Mouse (Mus musculus) forebrain, embryonic 14.5 days (tissue): ENCODE measurements around the gene Anks1. TPM values are rescaled to one million over a fixed set of nuclear protein-coding genes. Genes with fewer than 3 reads are reported as not detected.
A peak's percentile ranks its signal among the peaks of the same experiment; 100 is the strongest.

Experiments
- ATAC-seq: fragments of 200-750 bp; cut with Nextera tagmentation; 2 replicates; pipeline ENCODE4 v1.8.0; 2017; ENCODE audit warnings: mild to moderate bottlenecking, moderate library complexity
- DNase-seq: peaks from one replicate; pipeline ENCODE4 v3.0.0-alpha.2; 2015; ENCODE audit warnings: low spot score
- H3K27ac ChIP-seq: fragments of 300-500 bp; sonication (generic); 2 replicates; pipeline ENCODE4 v1.5.1; 2014; ENCODE audit warnings: low read depth, mild to moderate bottlenecking, control low read depth, low read length, moderate library complexity
- H3K27me3 ChIP-seq: fragments of 300-500 bp; sonication (generic); replicated peaks from 2 replicates; pipeline ENCODE4 v1.6.1; 2014; ENCODE audit warnings: low read length, control low read depth, mixed read lengths; ENCODE audit not compliant: control insufficient read depth, insufficient read depth
- H3K36me3 ChIP-seq: fragments of 300-500 bp; sonication (generic); 2 replicates; pipeline ENCODE4 v1.6.1; 2014; ENCODE audit warnings: low read length, control low read depth; ENCODE audit not compliant: control insufficient read depth, insufficient read depth
- H3K4me1 ChIP-seq: fragments of 300-500 bp; sonication (generic); 2 replicates; pipeline ENCODE4 v1.6.1; 2014; ENCODE audit warnings: antibody characterized with exemption, low read length, control low read depth; ENCODE audit not compliant: control insufficient read depth, insufficient read depth
- H3K4me2 ChIP-seq: fragments of 300-500 bp; sonication (generic); 2 replicates; pipeline ENCODE4 v1.6.1; 2014; ENCODE audit warnings: mild to moderate bottlenecking, control low read depth, low read length
- H3K4me3 ChIP-seq: fragments of 300-500 bp; sonication (generic); 2 replicates; pipeline ENCODE4 v1.5.1; 2014; ENCODE audit warnings: low read depth, low read length, control low read depth
- H3K9ac ChIP-seq: fragments of 300-500 bp; sonication (generic); 2 replicates; pipeline ENCODE4 v1.6.1; 2014; ENCODE audit warnings: mild to moderate bottlenecking, low read length, control low read depth, moderate library complexity
- H3K9me3 ChIP-seq: fragments of 300-500 bp; sonication (generic); replicated peaks from 2 replicates; pipeline ENCODE4 v1.6.1; 2016; ENCODE audit warnings: low read length, control low read depth, mixed read lengths; ENCODE audit not compliant: control insufficient read depth
- WGBS: fragments of 180-500 bp; shearing (Covaris S2); extraction: QIAGEN DNeasy Blood & Tissue Kit; methylation state at CpG from one replicate; pipeline ENCODE4 v1.1.7; 2014; 5-methylcytosine and 5-hydroxymethylcytosine counted together
- polyA plus RNA-seq: library from polyadenylated mRNA; unstranded; fragments of >200 nt; fragmentation: Nextera tagmentation; extraction: Ambion mirVana; gene quantifications from 2 replicates; pipeline ENCODE4 v1.2.1, GENCODE M21; 2014

The Anks1 gene
- polyA plus RNA-seq, 1 experiment from 2014 or later = 39.4 TPM

DNA sequence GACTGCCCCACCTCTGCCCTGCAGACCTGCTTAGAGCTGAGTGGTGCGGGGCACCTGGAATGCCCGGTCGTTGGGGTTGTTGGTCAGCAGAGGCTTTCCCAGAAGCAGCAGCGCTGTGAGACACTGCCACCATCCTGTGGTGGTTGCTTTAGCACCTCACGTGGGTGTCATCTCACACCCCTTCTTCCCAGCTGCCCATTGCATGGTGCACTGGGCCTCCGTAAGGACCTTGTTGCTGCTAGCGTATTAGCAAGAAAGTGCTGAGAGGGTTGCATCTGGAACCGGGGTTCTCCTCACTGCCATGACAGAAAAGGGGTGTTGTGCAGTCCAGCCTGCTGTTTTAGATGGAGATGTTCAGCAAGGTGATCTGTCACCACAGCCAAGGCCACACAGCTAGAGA is 97.1 kb downstream of the Anks1 start:
- 91% methylated on average over 8 of the region's 8 CpGs for WGBS
- ATAC-seq (no peak), DNase-seq (no peak)
- Histone ChIP-seq H3K4me2 (no peak overlapping the region), H3K27me3 (no peaks in the 10 kb centered on the region), H3K9me3 (no peaks in the 10 kb centered on the region), H3K9ac (no peak overlapping the region), H3K4me3 (no peak overlapping the region), H3K27ac (peak overlapping the region; percentile 6; the same call in 1 of the 2 replicates), H3K36me3 (peaks cover 15% of the 10 kb centered on the region), H3K4me1 (peaks cover 21% of the 10 kb centered on the region)

DNA sequence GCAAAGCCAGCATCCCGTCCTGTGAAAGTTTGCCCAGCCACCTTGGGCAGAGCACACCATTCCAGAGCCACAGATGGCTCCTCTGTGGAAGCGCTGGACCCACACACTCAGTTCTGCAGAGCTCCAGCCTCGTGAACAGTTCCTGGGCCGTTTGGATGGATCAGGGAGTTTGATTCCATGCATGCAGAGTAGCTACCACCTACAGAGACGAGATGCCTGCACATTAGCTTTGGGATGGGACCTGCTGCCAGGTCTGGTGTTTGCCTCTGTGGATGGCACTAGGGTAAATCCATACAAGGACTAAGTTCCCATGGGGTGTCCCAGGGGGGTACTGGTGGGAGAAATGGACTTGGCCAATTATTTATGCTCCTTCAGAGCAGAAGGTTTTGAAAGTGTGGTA is 97.5 kb downstream of the Anks1 start:
- DNase-seq (no peak), ATAC-seq (no peak)
- peaks cover 21% of the 10 kb centered on the region for H3K4me1 ChIP-seq
- WGBS = 63% methylated on average over 5 of the region's 5 CpGs
- H3K9ac ChIP-seq = no peak overlapping the region
- peaks cover 18% of the 10 kb centered on the region for H3K36me3 ChIP-seq
- H3K4me2 ChIP-seq = no peak overlapping the region
- no peaks in the 10 kb centered on the region for H3K27me3 ChIP-seq
- no peak overlapping the region for H3K4me3 ChIP-seq
- peak overlapping the region; percentile 6; the same call in 1 of the 2 replicates for H3K27ac ChIP-seq
- H3K9me3 ChIP-seq = no peaks in the 10 kb centered on the region

GRCm38 (mm10) chr17:28007179-28007811 is 98.2 kb downstream of the Anks1 start:
- Histone ChIP-seq H3K4me2 (peak overlapping the region; percentile 31; the same call in 1 of the 2 replicates), H3K9me3 (no peaks in the 10 kb centered on the region), H3K36me3 (peaks cover 20% of the 10 kb centered on the region), H3K4me1 (peaks cover 21% of the 10 kb centered on the region), H3K9ac (peak overlapping the region; percentile 45; the same call in 1 of the 2 replicates), H3K27me3 (no peaks in the 10 kb centered on the region), H3K4me3 (no peak overlapping the region), H3K27ac (peak overlapping the region; percentile 64)
- peak; percentile 54 for ATAC-seq
- WGBS = 24% methylated on average over 29 of the region's 29 CpGs
- peak; percentile 47 for DNase-seq

DNA sequence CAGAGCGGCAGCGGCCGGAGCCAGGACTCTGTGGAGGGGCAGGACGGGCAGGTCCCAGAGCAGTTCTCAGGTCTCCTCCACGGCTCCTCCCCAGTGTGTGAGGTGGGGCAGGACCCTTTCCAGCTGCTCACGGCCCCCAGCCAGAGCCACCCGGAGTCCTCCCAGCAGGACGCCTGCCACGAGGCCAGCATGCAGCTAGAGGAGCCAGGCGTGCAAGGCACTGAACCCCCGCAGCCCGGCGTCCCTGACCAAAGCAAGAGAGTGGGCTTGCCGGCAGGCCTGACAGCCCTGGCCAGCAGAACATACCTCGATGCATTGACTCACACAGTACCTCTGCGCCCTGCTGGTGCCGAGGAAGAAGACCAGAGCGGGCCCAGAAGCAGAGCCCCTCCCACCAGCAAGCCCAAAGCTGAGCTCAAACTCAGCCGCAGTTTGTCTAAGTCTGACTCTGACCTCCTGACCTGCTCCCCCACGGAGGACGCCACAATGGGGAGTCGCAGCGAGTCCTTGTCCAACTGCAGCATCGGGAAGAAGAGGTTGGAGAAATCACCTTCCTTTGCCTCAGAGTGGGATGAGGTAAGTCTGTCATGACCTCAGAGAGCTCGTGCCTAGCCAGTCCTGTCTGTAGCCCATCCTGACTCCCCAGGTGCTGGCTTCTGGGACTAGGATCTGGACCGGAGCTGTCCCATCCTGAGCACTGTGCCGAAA is 98.9 kb downstream of the Anks1 start:
- ATAC-seq (no peak; the same call in 1 of the 2 replicates), DNase-seq (no peak)
- Histone ChIP-seq H3K9ac (peak overlapping the region; percentile 45; the same call in 1 of the 2 replicates), H3K27me3 (no peaks in the 10 kb centered on the region), H3K4me3 (no peak overlapping the region), H3K9me3 (no peaks in the 10 kb centered on the region), H3K4me1 (peaks cover 27% of the 10 kb centered on the region), H3K36me3 (peaks cover 20% of the 10 kb centered on the region), H3K4me2 (peak overlapping the region; percentile 31; the same call in 1 of the 2 replicates), H3K27ac (peak overlapping the region; percentile 64)
- 39% methylated on average over 27 of the region's 27 CpGs for WGBS

DNA sequence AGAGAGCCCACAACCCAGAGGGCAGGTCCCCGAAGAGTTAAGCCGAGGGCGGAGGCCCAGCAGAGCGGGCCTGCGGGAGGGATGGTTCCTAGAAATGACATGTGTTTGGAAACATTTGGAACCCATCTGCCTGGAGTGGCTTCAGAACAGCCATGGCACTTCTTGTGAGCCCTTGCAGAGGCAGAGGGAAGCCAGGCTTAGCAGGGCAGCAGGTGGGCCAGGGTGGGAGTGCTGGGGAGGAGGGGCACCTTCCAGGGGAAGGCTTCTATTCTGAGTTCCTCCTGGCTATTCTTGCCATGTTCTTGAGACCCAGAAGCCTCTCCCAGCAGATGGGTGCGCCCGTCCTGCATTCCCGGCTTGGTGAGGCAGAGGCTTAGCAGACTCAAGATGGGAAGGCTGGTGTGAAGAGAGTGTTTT is 99.5 kb downstream of the Anks1 start:
- Histone ChIP-seq H3K4me2 (no peak overlapping the region), H3K4me3 (no peak overlapping the region), H3K9ac (no peak overlapping the region), H3K27ac (no peak overlapping the region), H3K9me3 (no peaks in the 10 kb centered on the region), H3K27me3 (no peaks in the 10 kb centered on the region), H3K36me3 (peaks cover 20% of the 10 kb centered on the region), H3K4me1 (peaks cover 33% of the 10 kb centered on the region)
- no peak for ATAC-seq
- DNase-seq = no peak
- 74% methylated on average over 8 of the region's 8 CpGs for WGBS

DNA sequence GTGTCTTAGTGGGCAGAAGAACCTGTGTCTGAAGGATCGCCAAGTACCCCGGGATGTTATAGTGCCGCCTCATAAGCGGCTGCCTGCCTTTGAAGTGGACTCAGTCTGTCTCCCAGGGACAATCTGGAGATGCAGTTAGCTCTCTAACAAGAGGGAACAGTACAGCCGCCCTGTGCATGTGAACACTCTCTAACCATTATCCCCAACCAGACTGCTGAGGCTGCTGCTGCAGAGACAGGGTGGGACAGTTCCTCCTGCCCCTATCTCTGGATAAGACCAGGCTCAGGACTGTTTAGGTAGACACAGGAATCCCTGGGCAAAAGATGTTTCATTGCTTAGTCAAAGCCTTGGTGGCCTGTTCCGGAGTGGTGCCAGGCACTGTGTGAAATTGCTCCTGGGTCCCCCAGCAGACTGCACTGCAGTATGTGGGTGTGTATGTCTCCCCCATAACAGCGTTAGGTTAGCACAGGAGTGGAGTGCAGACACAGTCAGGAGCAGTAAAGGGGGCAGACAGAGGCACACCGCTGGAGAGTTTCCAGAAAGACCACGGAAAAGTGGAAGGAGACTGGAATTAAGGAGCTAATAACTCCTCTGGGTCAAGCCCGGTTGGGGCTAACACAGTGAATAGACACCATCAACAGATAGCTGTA is 100.1 kb downstream of the Anks1 start:
- WGBS = 84% methylated on average over 10 of the region's 10 CpGs
- H3K9me3 ChIP-seq = no peaks in the 10 kb centered on the region
- no peak overlapping the region for H3K4me2 ChIP-seq
- no peaks in the 10 kb centered on the region for H3K27me3 ChIP-seq
- H3K4me1 ChIP-seq = peaks cover 35% of the 10 kb centered on the region
- DNase-seq (no peak), ATAC-seq (no peak)
- no peak overlapping the region for H3K27ac ChIP-seq
- H3K36me3 ChIP-seq = peaks cover 20% of the 10 kb centered on the region
- no peak overlapping the region for H3K4me3 ChIP-seq
- H3K9ac ChIP-seq = no peak overlapping the region

- H3K4me1 ChIP-seq = peaks cover 35% of the 10 kb centered on the region
- H3K9me3 ChIP-seq = no peaks in the 10 kb centered on the region
- H3K4me2 ChIP-seq = no peak overlapping the region
- H3K27me3 ChIP-seq = no peaks in the 10 kb centered on the region
- no peak overlapping the region for H3K9ac ChIP-seq
- DNase-seq (no peak), ATAC-seq (no peak)
- no peak overlapping the region for H3K4me3 ChIP-seq
- H3K27ac ChIP-seq = no peak overlapping the region
- WGBS = 91% methylated on average over 7 of the region's 7 CpGs
- H3K36me3 ChIP-seq = peaks cover 20% of the 10 kb centered on the region
Measured at GRCm38 (mm10) chr17:28009716-28010114, 100.6 kb downstream of the Anks1 start.

DNA sequence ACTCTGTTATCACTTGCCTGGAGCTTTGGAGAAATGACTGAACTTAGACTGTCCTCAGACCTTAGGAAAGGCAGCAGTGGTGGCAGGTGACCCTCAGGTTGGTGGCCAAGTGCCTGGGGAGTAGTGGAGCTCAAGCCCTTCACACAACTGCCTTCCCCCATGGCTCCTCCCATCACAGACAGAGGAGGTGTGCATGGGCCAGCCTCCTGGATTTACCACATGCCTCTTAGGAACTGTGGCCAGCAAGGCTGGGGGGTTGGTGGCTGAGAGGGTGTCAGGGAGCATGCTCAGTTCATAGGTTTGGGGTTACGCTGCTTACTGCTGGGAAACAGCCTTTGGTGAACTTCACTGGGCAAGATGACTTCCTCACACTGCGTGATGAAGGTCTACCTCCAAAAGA is 101.8 kb downstream of the Anks1 start:
- no peak overlapping the region for H3K4me2 ChIP-seq
- no peaks in the 10 kb centered on the region for H3K9me3 ChIP-seq
- 94% methylated on average over 2 of the region's 2 CpGs for WGBS
- peaks cover 30% of the 10 kb centered on the region for H3K4me1 ChIP-seq
- no peak for DNase-seq
- H3K36me3 ChIP-seq = peaks cover 22% of the 10 kb centered on the region
- ATAC-seq = no peak
- H3K27me3 ChIP-seq = no peaks in the 10 kb centered on the region
- no peak overlapping the region for H3K4me3 ChIP-seq
- no peak overlapping the region for H3K9ac ChIP-seq
- no peak overlapping the region for H3K27ac ChIP-seq
